Mouse (Mus musculus): ENCODE data around the gene Igfbp7. TPM values are rescaled to one million over a fixed set of nuclear protein-coding genes. Genes with fewer than 3 reads are reported as not detected.

Igfbp7 gene
- total and polyA plus RNA-seq, 3 experiments: 0.17 to 0.70 (median 0.35) TPM

DNA sequence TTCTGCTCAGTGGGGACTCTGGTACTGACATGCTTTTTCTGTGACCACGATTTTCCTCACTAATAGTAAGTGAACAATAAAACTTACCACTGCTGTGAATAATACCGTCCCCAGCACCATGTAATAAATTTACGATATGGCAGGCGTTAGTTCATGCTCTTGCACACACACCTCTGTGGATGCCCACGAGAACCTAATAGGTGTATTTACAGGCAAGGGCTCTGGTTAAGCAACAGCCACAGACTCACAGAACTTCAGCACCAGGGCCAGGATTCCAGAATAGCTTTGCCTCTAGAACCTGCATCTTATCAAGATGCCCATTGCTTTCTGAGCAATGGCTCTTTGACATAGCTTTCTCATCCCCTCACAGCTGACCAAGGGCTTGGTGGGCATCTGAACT, 22.6 kb downstream of the Igfbp7 start:
- peak overlapping the region; percentile 93 for H3K4me2 ChIP-seq (ENCODE audit: insufficient read depth, low read depth, poor library complexity, severe bottlenecking)
- in situ Hi-C loops (cut with MboI; ENCODE audit: low pct_ligation_motif_present, low pct_unique_long_range_greater_than_20kb, low sequenced_read_pairs) (no loop called here), dilution Hi-C loops (cut with MboI; ENCODE audit: extremely low pct_ligation_motif_present, extremely low pct_unique_long_range_greater_than_20kb, low sequenced_read_pairs) (no loop called here)
- no peak for TF ChIP-seq CHD1 (IDR thresholded peaks at IDR 0.05; ENCODE audit: low read depth, low read length)
- 0 out of 2 replicates have a peak, but pooled peaks have one; percentile 22 for TF ChIP-seq EP300 (IDR thresholded peaks at IDR 0.05; ENCODE audit: low read length)
- H3K9me3 ChIP-seq (replicated peaks; ENCODE audit: low read length): no peaks in the 10 kb centered on the region
- peak overlapping the region; percentile 33; the same call in 1 of the 2 replicates for H3K9ac ChIP-seq (ENCODE audit: insufficient read depth, low read depth)
- peaks cover 29 to 63% of the 10 kb centered on the region in 2 experiments for H3K4me1 ChIP-seq (ENCODE audit: control insufficient read depth in 1 of 2, insufficient read depth in 2 of 2)
- H3K36me3 ChIP-seq (replicated peaks in 1 of 2; ENCODE audit: control insufficient read depth in 1 of 2, insufficient read depth in 1 of 2, low read length in 1 of 2): no peaks in the 10 kb centered on the region
- H3K4me3 ChIP-seq (replicated peaks in 1 of 3; ENCODE audit: low read depth in 2 of 3, low read length in 2 of 3, poor library complexity in 1 of 3): no peak overlapping the region
- H3K79me2 ChIP-seq (replicated peaks; ENCODE audit: control insufficient read depth, extremely low read depth, insufficient read depth, poor library complexity, severe bottlenecking): no peaks in the 10 kb centered on the region
- peak overlapping the region; percentile 42; the same call in 1 of the 2 replicates for H3K27ac ChIP-seq (ENCODE audit: insufficient read depth, low read depth)
- DNase-seq (ENCODE audit: extremely low read depth): no peak
- no peaks in the 10 kb centered on the region for H3K27me3 ChIP-seq (replicated peaks)

DNA sequence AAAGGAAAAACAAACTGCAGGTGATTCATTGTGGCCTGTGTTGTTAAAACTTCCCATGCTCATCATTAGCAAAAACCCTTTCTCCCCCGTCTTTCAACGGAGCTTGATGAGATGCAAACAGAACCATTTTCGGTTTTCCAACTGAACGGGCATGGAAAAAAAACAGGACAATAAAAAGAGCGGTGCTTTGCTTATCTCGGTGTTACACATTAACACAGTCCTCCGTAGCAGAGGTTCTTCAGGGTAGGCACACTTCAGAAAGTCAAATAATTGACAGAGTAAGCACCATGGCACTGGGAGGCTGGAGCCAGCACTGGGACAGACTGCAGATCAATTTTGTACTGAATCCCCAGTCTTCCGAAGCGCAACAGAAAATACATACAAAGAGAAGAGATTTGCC, 23.1 kb downstream of the Igfbp7 start:
- no peak for DNase-seq (ENCODE audit: extremely low read depth)
- no peaks in the 10 kb centered on the region for H3K36me3 ChIP-seq (replicated peaks in 1 of 2; ENCODE audit: control insufficient read depth in 1 of 2, insufficient read depth in 1 of 2, low read length in 1 of 2)
- H3K4me2 ChIP-seq (ENCODE audit: insufficient read depth, low read depth, poor library complexity, severe bottlenecking): peak overlapping the region; percentile 93
- H3K27me3 ChIP-seq (replicated peaks): no peaks in the 10 kb centered on the region
- peak overlapping the region; percentile 60 for H3K27ac ChIP-seq (ENCODE audit: insufficient read depth, low read depth)
- TF ChIP-seq POLR2A (IDR thresholded peaks at IDR 0.05; ENCODE audit: low read depth, low read length) (no peak), NRF1 (IDR thresholded peaks at IDR 0.05; ENCODE audit: low read depth, low read length) (no peak), ETS1 (conservative IDR thresholded peaks at IDR 0.05; ENCODE audit: low read depth, low read length) (no peak), ZMIZ1 (IDR thresholded peaks at IDR 0.05; ENCODE audit: low read depth, low read length) (no peak), MYC (IDR thresholded peaks at IDR 0.05; ENCODE audit: low read depth, low read length) (no peak), SMC3 (IDR thresholded peaks at IDR 0.05; ENCODE audit: low read depth, low read length) (no peak), CTCF (conservative IDR thresholded peaks at IDR 0.05 in 1 of 2, IDR thresholded peaks at IDR 0.05 in 1 of 2; ENCODE audit: low read depth in 2 of 2, low read length in 2 of 2) (no peak), ZKSCAN1 (IDR thresholded peaks at IDR 0.05; ENCODE audit: borderline replicate concordance, low read depth, low read length) (no peak)
- in situ Hi-C loops (cut with MboI; ENCODE audit: low pct_ligation_motif_present, low pct_unique_long_range_greater_than_20kb, low sequenced_read_pairs) (no loop called here), dilution Hi-C loops (cut with MboI; ENCODE audit: extremely low pct_ligation_motif_present, extremely low pct_unique_long_range_greater_than_20kb, low sequenced_read_pairs) (no loop called here)
- no peaks in the 10 kb centered on the region for H3K79me2 ChIP-seq (replicated peaks; ENCODE audit: control insufficient read depth, extremely low read depth, insufficient read depth, poor library complexity, severe bottlenecking)
- peaks cover 29 to 66% of the 10 kb centered on the region in 2 experiments for H3K4me1 ChIP-seq (ENCODE audit: control insufficient read depth in 1 of 2, insufficient read depth in 2 of 2)
- H3K9me3 ChIP-seq (replicated peaks; ENCODE audit: low read length): no peaks in the 10 kb centered on the region
- H3K9ac ChIP-seq (ENCODE audit: insufficient read depth, low read depth): peak overlapping the region; percentile 33; the same call in 1 of the 2 replicates
- H3K4me3 ChIP-seq (replicated peaks in 1 of 3; ENCODE audit: low read depth in 2 of 3, low read length in 2 of 3, poor library complexity in 1 of 3): no peak overlapping the region

DNA sequence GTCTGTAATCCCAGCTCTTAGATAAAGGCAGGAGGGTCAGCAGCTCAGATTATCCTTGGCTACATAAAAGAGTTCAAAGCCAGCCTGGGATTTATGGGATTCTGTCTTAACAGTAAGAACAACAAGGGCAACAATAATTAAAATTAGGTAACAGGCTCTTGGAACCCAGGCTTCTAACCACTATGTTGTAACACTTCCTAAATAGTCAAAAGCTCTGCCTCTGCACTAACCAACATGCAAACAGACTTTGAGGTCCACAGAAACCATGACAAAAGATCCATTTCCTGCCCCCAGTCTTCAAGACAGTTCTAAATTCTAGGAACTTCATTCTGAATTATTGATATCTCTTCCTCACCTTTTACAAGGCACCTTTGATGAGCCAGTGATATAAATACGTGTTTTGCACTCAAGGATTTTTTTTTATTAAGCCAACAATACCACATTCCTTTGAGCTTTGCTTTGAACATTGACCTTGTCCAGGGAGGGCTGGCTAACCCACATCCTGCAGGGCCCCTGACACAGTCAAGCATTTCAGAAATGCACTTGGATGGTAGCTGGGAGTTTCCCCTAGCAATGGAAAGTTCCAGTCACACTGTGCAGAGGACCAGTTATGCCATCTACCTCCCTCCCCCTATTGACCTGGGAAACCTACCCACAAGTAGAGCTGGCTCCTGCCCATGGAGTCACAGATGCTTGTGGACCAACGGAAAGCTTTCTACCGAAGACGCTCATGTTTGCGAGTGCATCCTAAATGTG, 23.9 kb downstream of the Igfbp7 start:
- Histone ChIP-seq H3K9me3 (replicated peaks; ENCODE audit: low read length) (no peaks in the 10 kb centered on the region), H3K27ac (ENCODE audit: insufficient read depth, low read depth) (peak overlapping the region; percentile 86), H3K79me2 (replicated peaks; ENCODE audit: control insufficient read depth, extremely low read depth, insufficient read depth, poor library complexity, severe bottlenecking) (no peaks in the 10 kb centered on the region), H3K27me3 (replicated peaks) (no peaks in the 10 kb centered on the region), H3K4me2 (ENCODE audit: insufficient read depth, low read depth, poor library complexity, severe bottlenecking) (peak overlapping the region; percentile 93), H3K36me3 (replicated peaks in 1 of 2; ENCODE audit: control insufficient read depth in 1 of 2, insufficient read depth in 1 of 2, low read length in 1 of 2) (no peaks in the 10 kb centered on the region), H3K4me3 (replicated peaks in 1 of 3; ENCODE audit: low read depth in 2 of 3, low read length in 2 of 3, poor library complexity in 1 of 3) (no peak overlapping the region), H3K9ac (ENCODE audit: insufficient read depth, low read depth) (no peak overlapping the region), H3K4me1 (ENCODE audit: control insufficient read depth in 1 of 2, insufficient read depth in 2 of 2) (peaks cover 29 to 71% of the 10 kb centered on the region in 2 experiments)
- dilution Hi-C loops (cut with MboI; ENCODE audit: extremely low pct_ligation_motif_present, extremely low pct_unique_long_range_greater_than_20kb, low sequenced_read_pairs) (no loop called here), in situ Hi-C loops (cut with MboI; ENCODE audit: low pct_ligation_motif_present, low pct_unique_long_range_greater_than_20kb, low sequenced_read_pairs) (no loop called here)
- DNase-seq (ENCODE audit: extremely low read depth): peak; percentile 92
- TF ChIP-seq JUND (conservative IDR thresholded peaks at IDR 0.05; ENCODE audit: low read depth, low read length): peak; percentile 91
- peak; percentile 2 for TF ChIP-seq RAD21 (IDR thresholded peaks at IDR 0.05; ENCODE audit: low read depth, low read length)
- no peak; the same call in 1 of the 2 replicates for TF ChIP-seq RCOR1 (conservative IDR thresholded peaks at IDR 0.05; ENCODE audit: low read depth, low read length)
- peak; percentile 85 for TF ChIP-seq BHLHE40 (IDR thresholded peaks at IDR 0.05; ENCODE audit: low read depth, low read length)
- TF ChIP-seq NRF1 (IDR thresholded peaks at IDR 0.05; ENCODE audit: low read depth, low read length): no peak
- TF ChIP-seq ZKSCAN1 (IDR thresholded peaks at IDR 0.05; ENCODE audit: borderline replicate concordance, low read depth, low read length): no peak
- TF ChIP-seq CHD1 (IDR thresholded peaks at IDR 0.05; ENCODE audit: low read depth, low read length): no peak
- TF ChIP-seq ZNF384 (IDR thresholded peaks at IDR 0.05; ENCODE audit: low read depth, low read length): no peak; the same call in 1 of the 2 replicates
- peak; percentile 87 for TF ChIP-seq JUN (IDR thresholded peaks at IDR 0.05; ENCODE audit: insufficient read depth, low read depth, low read length)
- peak; percentile 67 for TF ChIP-seq MAFK (IDR thresholded peaks at IDR 0.05; ENCODE audit: insufficient replicate concordance, low read length)
- no peak for TF ChIP-seq POLR2A (IDR thresholded peaks at IDR 0.05; ENCODE audit: low read depth, low read length)
- peak; percentile 88 for TF ChIP-seq IRF4 (IDR thresholded peaks at IDR 0.05; ENCODE audit: low read depth, low read length)
- 0 out of 2 replicates have a peak, but pooled peaks have one; percentile 44 for TF ChIP-seq KAT2A (IDR thresholded peaks at IDR 0.05; ENCODE audit: insufficient replicate concordance, low read length)
- TF ChIP-seq ETS1 (conservative IDR thresholded peaks at IDR 0.05; ENCODE audit: low read depth, low read length): peak; percentile 95
- peak; percentile 39 for TF ChIP-seq SMC3 (IDR thresholded peaks at IDR 0.05; ENCODE audit: low read depth, low read length)
- peak; percentile 53; the same call in 1 of the 2 replicates for TF ChIP-seq MYC (IDR thresholded peaks at IDR 0.05; ENCODE audit: low read depth, low read length)
- TF ChIP-seq MEF2A (IDR thresholded peaks at IDR 0.05; ENCODE audit: borderline replicate concordance, low read depth, low read length): peak; percentile 89
- TF ChIP-seq E2F4 (IDR thresholded peaks at IDR 0.05; ENCODE audit: insufficient replicate concordance, low read depth, low read length): no peak
- TF ChIP-seq MXI1 (IDR thresholded peaks at IDR 0.05; ENCODE audit: low read depth, low read length): no peak

Measured in CH12.LX (cell line).